ENCODE assay signal across 10 mouse cellular contexts in genomic region chr11:118907471-118908401, GRCm38 (mm10). TPM values are rescaled to one million over a fixed set of nuclear protein-coding genes. Genes with fewer than 3 reads are reported as not detected.
DNase-seq lines count a peak whose midpoint lies in the region; ATAC-seq and TF ChIP-seq lines count a peak whose summit lies in the region.
"Had no signal": no experiment of that assay in that cellular context is flagged by ENCODE, and none has a peak within 500 bp of the region (broad histone marks: within the 10 kb centered on the region; RNA-seq: fewer than 3 reads in every experiment).

No protein-coding gene starts in this region.

- WGBS in heart, embryonic 11.5 days (ENCODE audit: insufficient replicate concordance) = 2% methylated on average over 43 of the region's 43 CpGs
- under 1% methylated on average over 43 of the region's 43 CpGs for whole genome bisulfite sequencing in forebrain, embryonic 15.5 days
- under 1% methylated on average over 43 of the region's 43 CpGs for WGBS in midbrain, embryonic 12.5 days

- H3K27me3 ChIP-seq in heart, embryonic 11.5 days (ENCODE audit: control insufficient read depth, insufficient read depth, low read length) = peaks cover 68% of the 10 kb centered on the region
- H3K27me3 ChIP-seq in forebrain, embryonic 15.5 days = no peaks in the 10 kb centered on the region
- peaks cover 68% of the 10 kb centered on the region for H3K27me3 ChIP-seq in midbrain, embryonic 12.5 days

- no peak overlapping the region for H3K27ac ChIP-seq in heart, embryonic 11.5 days (ENCODE audit: low read depth, low read length)
- H3K27ac ChIP-seq in ES-E14 (ENCODE audit: insufficient read depth, low read depth, low read length, poor library complexity, severe bottlenecking) = no peak overlapping the region
- peak overlapping the region; percentile 93 for H3K27ac ChIP-seq in forebrain, embryonic 15.5 days (replicated peaks)
- peak overlapping the region; percentile 93 for H3K27ac ChIP-seq in midbrain, embryonic 12.5 days (replicated peaks)
- H3K27ac ChIP-seq: liver, embryonic 12.5 days had no signal

- H3K4me2 ChIP-seq in heart, embryonic 11.5 days = peak overlapping the region; percentile 76
- H3K4me2 ChIP-seq in forebrain, embryonic 15.5 days (replicated peaks) = peak overlapping the region; percentile 85
- peak overlapping the region; percentile 98 for H3K4me2 ChIP-seq in midbrain, embryonic 12.5 days (replicated peaks)

- no peaks in the 10 kb centered on the region for H3K9me3 ChIP-seq in heart, embryonic 11.5 days (replicated peaks; ENCODE audit: control insufficient read depth, low read length)
- H3K9me3 ChIP-seq in ES-E14 (ENCODE audit: control insufficient read depth, insufficient read depth, low read depth, low read length) = no peaks in the 10 kb centered on the region
- H3K9me3 ChIP-seq in forebrain, embryonic 15.5 days = no peaks in the 10 kb centered on the region
- no peaks in the 10 kb centered on the region for H3K9me3 ChIP-seq in midbrain, embryonic 12.5 days
- H3K9me3 ChIP-seq: liver, embryonic 12.5 days had no signal

- no peaks in the 10 kb centered on the region for H3K36me3 ChIP-seq in heart, embryonic 11.5 days (ENCODE audit: control insufficient read depth, insufficient read depth, low read length)
- H3K36me3 ChIP-seq in ES-E14 (ENCODE audit: control insufficient read depth, insufficient read depth, low read length, poor library complexity, severe bottlenecking) = no peaks in the 10 kb centered on the region
- H3K36me3 ChIP-seq in forebrain, embryonic 15.5 days = no peaks in the 10 kb centered on the region
- H3K36me3 ChIP-seq in midbrain, embryonic 12.5 days = no peaks in the 10 kb centered on the region
- H3K36me3 ChIP-seq: liver, embryonic 12.5 days had no signal

- no peak overlapping the region for H3K9ac ChIP-seq in heart, embryonic 11.5 days (ENCODE audit: low read depth, low read length)
- no peak overlapping the region for H3K9ac ChIP-seq in ES-E14 (ENCODE audit: insufficient read depth, low read depth, low read length, poor library complexity, severe bottlenecking)
- H3K9ac ChIP-seq in forebrain, embryonic 15.5 days (replicated peaks) = peak overlapping the region; percentile 88
- H3K9ac ChIP-seq in midbrain, embryonic 12.5 days (replicated peaks) = peak overlapping the region; percentile 85
- H3K9ac ChIP-seq: liver, embryonic 12.5 days had no signal

- no peak overlapping the region; the same call in 1 of the 2 replicates for H3K4me3 ChIP-seq in heart, embryonic 11.5 days (ENCODE audit: low read depth, low read length)
- H3K4me3 ChIP-seq in ES-E14 (ENCODE audit: insufficient read depth in 1 of 2, low read depth in 1 of 2, low read length in 2 of 2, poor library complexity in 1 of 2, severe bottlenecking in 1 of 2) = peak overlapping the region; percentile 53 to 60; a peak in 1 of 4 replicates
- peak overlapping the region; percentile 80 for H3K4me3 ChIP-seq in forebrain, embryonic 15.5 days
- H3K4me3 ChIP-seq in midbrain, embryonic 12.5 days = peak overlapping the region; percentile 76

- intact Hi-C loops in heart, postnatal 10 days (cut with DNase I) = no loop called here

- DNase-seq in heart, postnatal 10 days = no peak
- no peak for DNase-seq in ES-E14 (ENCODE audit: low read depth, low spot score)
- no peak for DNase-seq in urinary bladder, postnatal 36 days (ENCODE audit: low spot score in 2 of 2)
- DNase-seq in kidney, postnatal 10 days = no peak

- H3K4me1 ChIP-seq in heart, embryonic 11.5 days (ENCODE audit: control insufficient read depth, insufficient read depth, low read length) = peaks cover 18% of the 10 kb centered on the region
- H3K4me1 ChIP-seq in ES-E14 (ENCODE audit: control insufficient read depth in 2 of 2, insufficient read depth in 2 of 2, low read length in 2 of 2, poor library complexity in 1 of 2) = peaks cover 0 to 5% of the 10 kb centered on the region in 2 experiments; a peak in 1 of 4 replicates
- peaks cover 46% of the 10 kb centered on the region for H3K4me1 ChIP-seq in forebrain, embryonic 15.5 days
- H3K4me1 ChIP-seq in midbrain, embryonic 12.5 days = peaks cover 60% of the 10 kb centered on the region

- no peak for ATAC-seq in heart, embryonic 11.5 days (replicated peaks; ENCODE audit: insufficient number of reproducible peaks, low FRiP score, low TSS enrichment)
- ATAC-seq in forebrain, embryonic 15.5 days (replicated peaks) = no peak
- no peak for ATAC-seq in midbrain, embryonic 12.5 days (ENCODE audit: low FRiP score, low read depth)
- ATAC-seq in megakaryocyte progenitor cell, adult 5-6 weeks (replicated peaks; ENCODE audit: poor library complexity) = no peak
- ATAC-seq: liver, embryonic 12.5 days had no signal

- in situ Hi-C loops in ES-E14 (cut with MboI; ENCODE audit: low sequenced_read_pairs in 2 of 2, unreplicated experiment in 2 of 2) = no loop called here

TF ChIP-seq in ES-E14, 5 proteins besides CTCF, POLR2A, EP300 and RAD21:
- no peak for TF ChIP-seq MAFK (IDR thresholded peaks at IDR 0.05; ENCODE audit: insufficient read depth, low read depth, low read length)
- no peak for TF ChIP-seq HCFC1 (IDR thresholded peaks at IDR 0.05; ENCODE audit: borderline replicate concordance, insufficient read depth, low read length)
- TF ChIP-seq ZNF384 (IDR thresholded peaks at IDR 0.05; ENCODE audit: low read depth, low read length) = no peak

RNA-seq across cellular contexts. Expression of gene Rbfox3, which starts 3.7 kb away (rescaled TPM):
- 0.69 and 1.4 TPM in 2 replicates for polyA plus RNA-seq in heart, embryonic 11.5 days (2014; fragmentation: Nextera tagmentation; extraction: Ambion mirVana)
- under 1 TPM in 1 of 2 experiments, not detected in 1; 0.36 TPM for total RNA-seq in heart, postnatal 10 days (2021)
- 0.45 and 0.69 TPM in 2 replicates for total RNA-seq in ES-E14 (2012; rRNA removed)
- 51.1 and 57.2 TPM in 2 replicates for polyA plus RNA-seq in forebrain, embryonic 15.5 days (2015; fragmentation: Nextera tagmentation; extraction: Ambion mirVana)
- polyA plus RNA-seq in midbrain, embryonic 12.5 days (2016; fragmentation: Nextera tagmentation; extraction: Ambion mirVana) = 16.0 and 17.0 TPM in 2 replicates
- not detected in 2 replicates for total RNA-seq in megakaryocyte progenitor cell, adult 5-6 weeks (2015)
- not detected in 2 replicates for total RNA-seq in megakaryocyte progenitor cell, adult 5-6 weeks (2017)
- polyA plus RNA-seq: C2C12 had no signal

Comparison
In these comparisons a context has a peak if more than half of its experiments do, and no peak if none do; other contexts are left out.
1. H3K27ac ChIP-seq: peak in forebrain, embryonic 15.5 days (single experiment) and midbrain, embryonic 12.5 days (single experiment); none in heart, embryonic 11.5 days (single experiment) and ES-E14 (single experiment).
2. H3K9ac ChIP-seq: peak in forebrain, embryonic 15.5 days (single experiment) and midbrain, embryonic 12.5 days (single experiment); none in heart, embryonic 11.5 days (single experiment) and ES-E14 (single experiment).
3. Peak in every context shown above with its lines, with median percentiles within 50 percentile points of each other: H3K4me2 ChIP-seq.